Mouse (Mus musculus) MEL (cell line): ENCODE data around the gene Uggt1. TPM values are rescaled to one million over a fixed set of nuclear protein-coding genes. Genes with fewer than 3 reads are reported as not detected.
A peak's percentile ranks its signal among the peaks of the same experiment; 100 is the strongest.

Experiments used
- DNase-seq: peaks from one replicate; pipeline ENCODE4 v3.0.0; 2011; ENCODE audit warnings: low read depth, low spot score
- H3K27ac ChIP-seq: 2 replicates; pipeline ENCODE4 v1.5.1; 2012; ENCODE audit warnings: low read depth, mild to moderate bottlenecking, control low read depth, low read length, moderate library complexity; ENCODE audit not compliant: control insufficient read depth
- H3K27me3 ChIP-seq, 2 experiments: fragments of 150-350 bp in 1 of 2; sonication (generic) in 1 of 2; 2 replicates each; pipeline ENCODE4 v1.6.1; 2012; ENCODE audit warnings: low read length in 2 of 2, mild to moderate bottlenecking in 2 of 2, improper control_type of control experiment in 1 of 2, moderate library complexity in 1 of 2; ENCODE audit not compliant: insufficient read depth in 2 of 2, control insufficient read depth in 1 of 2
- H3K36me3 ChIP-seq, 2 experiments: 2 replicates each; pipeline ENCODE4 v1.6.1; 2012 to 2014; ENCODE audit warnings: low read length in 2 of 2, improper control_type of control experiment in 1 of 2, inconsistent platforms in 1 of 2, mild to moderate bottlenecking in 1 of 2; ENCODE audit not compliant: insufficient read depth in 2 of 2, control insufficient read depth in 1 of 2
- H3K4me1 ChIP-seq, 2 experiments: fragments of 150-350 bp in 1 of 2; sonication (generic) in 1 of 2; 2 replicates each; pipeline ENCODE4 v1.6.1; 2012; ENCODE audit warnings: low read length in 2 of 2, improper control_type of control experiment in 1 of 2, mild to moderate bottlenecking in 1 of 2; ENCODE audit not compliant: insufficient read depth in 2 of 2, control insufficient read depth in 1 of 2
- H3K4me3 ChIP-seq, 2 experiments: fragments of 150-350 bp in 1 of 2; sonication (generic) in 1 of 2; 2 replicates each; pipeline ENCODE4 v1.5.1; 2012; ENCODE audit warnings: low read depth in 2 of 2, low read length in 2 of 2, mild to moderate bottlenecking in 2 of 2, moderate library complexity in 2 of 2, control low read depth in 1 of 2, improper control_type of control experiment in 1 of 2; ENCODE audit not compliant: control insufficient read depth in 1 of 2, insufficient read depth in 1 of 2
- H3K79me2 ChIP-seq: 2 replicates; pipeline ENCODE4 v1.6.1; 2012; ENCODE audit warnings: mild to moderate bottlenecking, low read length, moderate library complexity; ENCODE audit not compliant: control insufficient read depth, poor library complexity, insufficient read depth
- H3K9ac ChIP-seq: 2 replicates; pipeline ENCODE4 v1.6.1; 2012; ENCODE audit warnings: low read depth, mild to moderate bottlenecking, control low read depth, low read length, moderate library complexity; ENCODE audit not compliant: control insufficient read depth, poor library complexity, severe bottlenecking
- H3K9me3 ChIP-seq: fragments of 150-350 bp; sonication (generic); replicated peaks from 2 replicates; pipeline ENCODE4 v1.6.1; 2012; ENCODE audit warnings: mild to moderate bottlenecking, low read length, improper control_type of control experiment, moderate library complexity; ENCODE audit not compliant: insufficient read depth
- BHLHE40 ChIP-seq: IDR thresholded peaks from 2 replicates; pipeline ENCODE4 v1.6.1; 2012; ENCODE audit warnings: low read depth, mild to moderate bottlenecking, inconsistent platforms, low read length, improper control_type of control experiment, borderline replicate concordance
- CHD1 ChIP-seq: IDR thresholded peaks from 2 replicates; pipeline ENCODE4 v1.6.1; 2012; ENCODE audit warnings: low read depth, mild to moderate bottlenecking, inconsistent platforms, low read length, improper control_type of control experiment
- CHD2 ChIP-seq: IDR thresholded peaks from 2 replicates; pipeline ENCODE4 v1.6.1; 2011; ENCODE audit warnings: low read length, improper control_type of control experiment
- E2F4 ChIP-seq: IDR thresholded peaks from 2 replicates; pipeline ENCODE4 v1.6.1; 2011; ENCODE audit warnings: low read depth, low read length, improper control_type of control experiment, borderline replicate concordance
- EP300 ChIP-seq, 2 experiments: IDR thresholded peaks; 2 replicates each; pipeline ENCODE4 v1.6.1; 2011; ENCODE audit warnings: improper control_type of control experiment in 2 of 2, low read length in 2 of 2, low read depth in 1 of 2, mild to moderate bottlenecking in 1 of 2
- GABPA ChIP-seq: IDR thresholded peaks from 2 replicates; pipeline ENCODE4 v1.6.1; 2012; ENCODE audit warnings: low read depth, mild to moderate bottlenecking, inconsistent platforms, low read length, improper control_type of control experiment, moderate library complexity
- HCFC1 ChIP-seq: IDR thresholded peaks from 2 replicates; pipeline ENCODE4 v1.6.1; 2012; ENCODE audit warnings: low read depth, mild to moderate bottlenecking, inconsistent platforms, low read length, improper control_type of control experiment, moderate library complexity
- JUND ChIP-seq: IDR thresholded peaks from 2 replicates; pipeline ENCODE4 v1.6.1; 2011; ENCODE audit warnings: low read depth, mild to moderate bottlenecking, improper control_type of control experiment, low read length
- KAT2A ChIP-seq: conservative IDR thresholded peaks from 2 replicates; pipeline ENCODE4 v1.6.1; 2012; ENCODE audit warnings: low read depth, low read length, improper control_type of control experiment, inconsistent platforms
- MAFK ChIP-seq: IDR thresholded peaks from 2 replicates; pipeline ENCODE4 v1.6.1; 2011; ENCODE audit warnings: low read depth, mild to moderate bottlenecking, low read length, improper control_type of control experiment, borderline replicate concordance
- MAX ChIP-seq: IDR thresholded peaks from 2 replicates; pipeline ENCODE4 v1.6.1; 2011; ENCODE audit warnings: low read length, improper control_type of control experiment
- MEF2A ChIP-seq: IDR thresholded peaks from 2 replicates; pipeline ENCODE4 v1.6.1; 2014; ENCODE audit warnings: low read depth, mild to moderate bottlenecking, inconsistent platforms, low read length, improper control_type of control experiment; ENCODE audit not compliant: poor library complexity, insufficient replicate concordance, severe bottlenecking; ENCODE audit errors: extremely low read depth
- MXI1 ChIP-seq: IDR thresholded peaks from 2 replicates; pipeline ENCODE4 v1.6.1; 2011; ENCODE audit warnings: mild to moderate bottlenecking, low read depth, low read length, improper control_type of control experiment
- MYB ChIP-seq: IDR thresholded peaks from 2 replicates; pipeline ENCODE4 v1.6.1; 2011; ENCODE audit warnings: mild to moderate bottlenecking, low read depth, low read length, improper control_type of control experiment
- MYC ChIP-seq: IDR thresholded peaks from 2 replicates; pipeline ENCODE4 v1.6.1; 2011; ENCODE audit warnings: low read depth, mild to moderate bottlenecking, low read length, improper control_type of control experiment, moderate library complexity
- NELFE ChIP-seq: IDR thresholded peaks from 2 replicates; pipeline ENCODE4 v1.6.1; 2011; ENCODE audit warnings: low read depth, low read length, improper control_type of control experiment
- POLR2A ChIP-seq, 2 experiments: IDR thresholded peaks; 2 replicates each; pipeline ENCODE4 v1.6.1; 2011 to 2012; ENCODE audit warnings: low read length in 2 of 2, mild to moderate bottlenecking in 2 of 2, control low read depth in 1 of 2, improper control_type of control experiment in 1 of 2, low read depth in 1 of 2, moderate library complexity in 1 of 2; ENCODE audit not compliant: control insufficient read depth in 1 of 2, insufficient read depth in 1 of 2, poor library complexity in 1 of 2
- POLR2AphosphoS2 ChIP-seq: IDR thresholded peaks from 2 replicates; pipeline ENCODE4 v1.6.1; 2011; ENCODE audit warnings: low read length, improper control_type of control experiment
- RAD21 ChIP-seq: IDR thresholded peaks from 2 replicates; pipeline ENCODE4 v1.6.1; 2011; ENCODE audit warnings: mild to moderate bottlenecking, low read depth, low read length, improper control_type of control experiment
- RCOR1 ChIP-seq: IDR thresholded peaks from 2 replicates; pipeline ENCODE4 v1.6.1; 2012; ENCODE audit warnings: low read depth, mild to moderate bottlenecking, inconsistent platforms, low read length, improper control_type of control experiment
- SIN3A ChIP-seq: IDR thresholded peaks from 2 replicates; pipeline ENCODE4 v1.6.1; 2012; ENCODE audit warnings: low read length, improper control_type of control experiment, inconsistent platforms
- TAL1 ChIP-seq: IDR thresholded peaks from 2 replicates; pipeline ENCODE4 v1.6.1; 2012; ENCODE audit warnings: mild to moderate bottlenecking, inconsistent platforms, low read length, moderate library complexity, mixed read lengths
- TBP ChIP-seq: IDR thresholded peaks from 2 replicates; pipeline ENCODE4 v1.8.0; 2011; ENCODE audit warnings: low read depth, low read length, improper control_type of control experiment
- TCF12 ChIP-seq: IDR thresholded peaks from 2 replicates; pipeline ENCODE4 v1.6.1; 2014; ENCODE audit warnings: low read depth, mild to moderate bottlenecking, inconsistent platforms, low read length, improper control_type of control experiment, moderate library complexity
- UBTF ChIP-seq: IDR thresholded peaks from 2 replicates; pipeline ENCODE4 v1.6.1; 2012; ENCODE audit warnings: low read depth, mild to moderate bottlenecking, inconsistent platforms, low read length, improper control_type of control experiment, moderate library complexity, borderline replicate concordance; ENCODE audit not compliant: insufficient read depth
- USF1 ChIP-seq: IDR thresholded peaks from 2 replicates; pipeline ENCODE4 v1.6.1; 2014; ENCODE audit warnings: low read depth, mild to moderate bottlenecking, inconsistent platforms, low read length, improper control_type of control experiment, moderate library complexity
- USF2 ChIP-seq, 2 experiments: IDR thresholded peaks; 2 replicates each; pipeline ENCODE4 v1.6.1; 2011 to 2012; ENCODE audit warnings: improper control_type of control experiment in 2 of 2, low read length in 2 of 2, borderline replicate concordance in 1 of 2, inconsistent platforms in 1 of 2, low read depth in 1 of 2, mild to moderate bottlenecking in 1 of 2; ENCODE audit not compliant: insufficient read depth in 1 of 2
- ZC3H11A ChIP-seq: IDR thresholded peaks from 2 replicates; pipeline ENCODE4 v1.6.1; 2012; ENCODE audit warnings: low read depth, mild to moderate bottlenecking, inconsistent platforms, low read length, improper control_type of control experiment
- ZKSCAN1 ChIP-seq: IDR thresholded peaks from 2 replicates; pipeline ENCODE4 v1.6.1; 2012; ENCODE audit warnings: low read depth, mild to moderate bottlenecking, inconsistent platforms, low read length, improper control_type of control experiment, moderate library complexity
- ZMIZ1 ChIP-seq: IDR thresholded peaks from 2 replicates; pipeline ENCODE4 v1.6.1; 2012; ENCODE audit warnings: low read depth, mild to moderate bottlenecking, inconsistent platforms, low read length, improper control_type of control experiment, moderate library complexity
- ZNF384 ChIP-seq: IDR thresholded peaks from 2 replicates; pipeline ENCODE4 v1.6.1; 2012; ENCODE audit warnings: low read depth, mild to moderate bottlenecking, inconsistent platforms, low read length, improper control_type of control experiment
- polyA plus RNA-seq, 2 experiments: library from polyadenylated mRNA; stranded (reverse) in 1 of 2; unstranded in 1 of 2; fragments of >175 nt in 1 of 2; fragments of >200 nt in 1 of 2; gene quantifications; 2 replicates each; pipeline versions ENCODE4 v1.2.1 to v1.2.4; 2012; ENCODE audit warnings: low replicate concordance in 2 of 2, low read depth in 1 of 2; ENCODE audit not compliant: insufficient read length in 2 of 2, insufficient read depth in 1 of 2, missing spikeins in 1 of 2
- total RNA-seq: library from RNA; depleted of rRNA; stranded (reverse); fragments of 300-350 nt; gene quantifications from 2 replicates; pipeline ENCODE4 v1.2.3, GENCODE M21; 2012

Gene Uggt1
- total and polyA plus RNA-seq, 3 experiments = 33.8 to 98.3 (median 47.9) TPM

GRCm38 (mm10) chr1:36132211-36132610 lies 112.3 kb downstream of the Uggt1 start:
- Histone ChIP-seq H3K9me3 (no peaks in the 10 kb centered on the region), H3K36me3 (peaks cover 0 to 41% of the 10 kb centered on the region in 2 experiments; a peak in 2 of 4 replicates), H3K9ac (peak overlapping the region; percentile 75), H3K27me3 (no peaks in the 10 kb centered on the region), H3K4me1 (peaks cover 0 to 52% of the 10 kb centered on the region in 2 experiments; a peak in 2 of 4 replicates), H3K4me3 (peak overlapping the region; percentile 35 to 69), H3K79me2 (peaks cover 11% of the 10 kb centered on the region), H3K27ac (peak overlapping the region; percentile 96)
- TF ChIP-seq CHD2 = no peak
- peak; percentile 62; the same call in 1 of the 2 replicates for TF ChIP-seq ZMIZ1
- TF ChIP-seq NELFE = peak; percentile 16; the same call in 1 of the 2 replicates
- peak in 1 of 2 experiments; percentile 52; a peak in 2 of 4 replicates for TF ChIP-seq POLR2A (IDR thresholded peaks at IDR 0.05; ENCODE audit: control insufficient read depth in 1 of 2, insufficient read depth in 1 of 2, low read depth in 1 of 2, low read length in 2 of 2, poor library complexity in 1 of 2)
- DNase-seq = no peak

- Histone ChIP-seq H3K79me2 (peaks cover 11% of the 10 kb centered on the region), H3K4me1 (peaks cover 0 to 57% of the 10 kb centered on the region in 2 experiments; a peak in 2 of 4 replicates), H3K4me3 (peak overlapping the region; percentile 35 to 69), H3K27me3 (no peaks in the 10 kb centered on the region), H3K27ac (peak overlapping the region; percentile 96), H3K9me3 (no peaks in the 10 kb centered on the region), H3K9ac (peak overlapping the region; percentile 75), H3K36me3 (peaks cover 0 to 45% of the 10 kb centered on the region in 2 experiments; a peak in 2 of 4 replicates)
- peak; percentile 81 for DNase-seq
- TF ChIP-seq CHD1 (no peak), TBP (peak; percentile 83), MAX (no peak), TCF12 (peak; percentile 65), RAD21 (no peak), USF1 (no peak), UBTF (no peak), POLR2AphosphoS2 (peak; percentile 44; the same call in 1 of the 2 replicates), MYC (0 out of 2 replicates have a peak, but pooled peaks have one; percentile 42), NELFE (no peak; the same call in 1 of the 2 replicates), USF2 (IDR thresholded peaks at IDR 0.05; ENCODE audit: borderline replicate concordance in 1 of 2, insufficient read depth in 1 of 2, low read depth in 1 of 2, low read length in 2 of 2) (no peak), GABPA (no peak), JUND (no peak), ZKSCAN1 (no peak), HCFC1 (peak; percentile 62; the same call in 1 of the 2 replicates), SIN3A (peak; percentile 88), RCOR1 (no peak), ZNF384 (no peak), KAT2A (no peak), ZMIZ1 (no peak), ZC3H11A (no peak), MEF2A (no peak), E2F4 (no peak), MYB (no peak; the same call in 1 of the 2 replicates), TAL1 (no peak), BHLHE40 (no peak), MAFK (no peak), MXI1 (no peak), EP300 (IDR thresholded peaks at IDR 0.05; ENCODE audit: low read depth in 1 of 2, low read length in 2 of 2) (peak; percentile 36 to 64; a peak in 3 of 4 replicates)
Observed at GRCm38 (mm10) chr1:36131766-36132165, 112.8 kb downstream of the Uggt1 start.
